Mouse (Mus musculus) C2C12 (cell line): Measurements from ENCODE around the gene Arl13b. TPM values are rescaled to one million over a fixed set of nuclear protein-coding genes. Genes with fewer than 3 reads are reported as not detected.

Experiments
- H3K27me3 ChIP-seq: one replicate; pipeline ENCODE4 v1.6.1; 2011; ENCODE audit not compliant: control insufficient read depth, insufficient read depth, insufficient read length
- H3K36me3 ChIP-seq: one replicate; pipeline ENCODE4 v1.6.1; 2011; ENCODE audit not compliant: control insufficient read depth, insufficient read depth
- H3K4me3 ChIP-seq: one replicate; pipeline ENCODE4 v1.5.1; 2011; ENCODE audit warnings: mild to moderate bottlenecking, control low read depth; ENCODE audit not compliant: poor library complexity, insufficient read depth, severe bottlenecking
- H3K79me2 ChIP-seq: one replicate; pipeline ENCODE4 v1.6.1; 2011; ENCODE audit not compliant: control insufficient read depth, insufficient read depth
- H3K79me3 ChIP-seq: one replicate; pipeline ENCODE4 v1.6.1; 2011; ENCODE audit warnings: low read depth, control low read depth
- H3ac ChIP-seq: one replicate; pipeline ENCODE3; 2011; ENCODE audit warnings: low read depth; ENCODE audit not compliant: control insufficient read depth, insufficient read length
- CEBPB ChIP-seq: IDR thresholded peaks from one replicate; pipeline ENCODE4 v1.6.1; 2011; ENCODE audit warnings: low read depth, mild to moderate bottlenecking, control low read depth, moderate library complexity
- CTCF ChIP-seq: IDR thresholded peaks from one replicate; pipeline ENCODE4 v1.5.1; 2011; ENCODE audit not compliant: control insufficient read depth, insufficient read depth, insufficient read length
- FOSL1 ChIP-seq: IDR thresholded peaks from one replicate; pipeline ENCODE4 v1.8.0; 2011; ENCODE audit warnings: mild to moderate bottlenecking, low read length; ENCODE audit not compliant: poor library complexity, insufficient read depth, severe bottlenecking
- MAX ChIP-seq: IDR thresholded peaks from one replicate; pipeline ENCODE4 v1.6.1; 2011; ENCODE audit warnings: mild to moderate bottlenecking, control low read depth
- MYOD1 ChIP-seq: IDR thresholded peaks from one replicate; pipeline ENCODE4 v1.6.1; 2011; ENCODE audit warnings: low read depth; ENCODE audit not compliant: control insufficient read depth, insufficient read length
- MYOG ChIP-seq: IDR thresholded peaks from one replicate; pipeline ENCODE4 v1.6.1; 2011; ENCODE audit not compliant: control insufficient read depth, insufficient read length; ENCODE audit errors: extremely low read depth
- USF1 ChIP-seq: IDR thresholded peaks from one replicate; pipeline ENCODE4 v1.6.1; 2011; ENCODE audit warnings: low read depth, mild to moderate bottlenecking, control low read depth, moderate library complexity
- polyA plus RNA-seq: library from polyadenylated mRNA; unstranded; fragments of >200 nt; fragmentation: generic; extraction: Trizol; gene quantifications from one replicate; pipeline ENCODE4 v1.2.1, GENCODE M21; 2012; ENCODE audit warnings: missing spikeins

Arl13b gene
- polyA plus RNA-seq, 1 experiment = 4.4 TPM

GRCm38 (mm10) chr16:62832027-62832426, 14.8 kb downstream of the Arl13b start:
- no peaks in the 10 kb centered on the region for H3K36me3 ChIP-seq
- H3K4me3 ChIP-seq = no peak overlapping the region
- peaks cover 9% of the 10 kb centered on the region for H3K79me2 ChIP-seq
- peaks cover 2% of the 10 kb centered on the region for H3K79me3 ChIP-seq
- H3ac ChIP-seq = no peak overlapping the region
- no peaks in the 10 kb centered on the region for H3K27me3 ChIP-seq
- TF ChIP-seq USF1 = no peak
- no peak for TF ChIP-seq MYOD1
- no peak for TF ChIP-seq MYOG
- no peak for TF ChIP-seq MAX
- TF ChIP-seq FOSL1 = no peak
- no peak for TF ChIP-seq CEBPB
- no peak for TF ChIP-seq CTCF

DNA sequence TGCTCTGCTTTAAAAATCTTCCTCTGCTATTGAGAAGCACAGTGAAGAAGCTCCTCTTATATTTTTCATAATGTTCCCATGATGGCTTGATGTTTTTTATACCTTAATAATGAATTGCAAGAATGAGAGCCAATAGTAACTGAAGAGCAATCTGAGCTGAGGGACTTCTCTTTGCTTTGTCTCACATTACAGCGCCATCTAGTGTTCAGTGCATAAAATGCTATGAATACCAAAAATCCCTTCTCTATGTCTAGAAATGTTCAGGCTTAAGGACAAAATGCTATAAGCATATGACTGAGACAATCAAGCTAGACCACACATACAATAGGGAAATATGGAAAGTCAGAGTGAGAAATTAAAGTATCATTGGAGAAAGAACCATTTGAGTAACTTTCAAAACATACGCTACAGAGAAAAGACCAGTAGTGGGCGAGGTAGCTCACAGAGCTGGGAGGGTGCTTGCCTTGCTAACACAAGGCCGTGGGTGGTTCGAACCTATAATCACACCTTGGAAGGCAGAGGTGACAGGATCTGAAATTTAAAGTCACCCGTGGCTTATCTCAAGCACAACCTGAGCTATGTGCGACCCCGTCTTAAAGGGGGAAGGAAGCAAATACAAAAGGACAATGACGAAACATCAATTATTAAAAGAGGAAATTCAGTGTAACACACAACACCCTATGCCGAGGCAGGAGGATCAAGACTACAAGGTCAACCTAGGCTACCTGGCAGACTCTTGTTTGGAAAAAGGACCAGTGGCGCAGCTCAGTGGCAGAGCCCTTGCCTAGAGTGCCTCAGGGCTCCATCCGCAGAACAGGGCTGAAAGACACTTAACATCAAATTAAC, 20.5 kb downstream of the Arl13b start:
- no peaks in the 10 kb centered on the region for H3K27me3 ChIP-seq
- no peak overlapping the region for H3K4me3 ChIP-seq
- no peaks in the 10 kb centered on the region for H3K79me2 ChIP-seq
- TF ChIP-seq CEBPB (no peak), CTCF (peak; percentile 4), MYOD1 (no peak)
- H3ac ChIP-seq = no peak overlapping the region
- H3K79me3 ChIP-seq = no peaks in the 10 kb centered on the region
- peaks cover 3% of the 10 kb centered on the region for H3K36me3 ChIP-seq

GRCm38 (mm10) chr16:62822472-62822871, 24.4 kb downstream of the Arl13b start:
- no peak overlapping the region for H3ac ChIP-seq
- TF ChIP-seq USF1 (no peak), MYOG (no peak), FOSL1 (no peak), MYOD1 (no peak), MAX (no peak), CTCF (no peak), CEBPB (no peak)
- no peaks in the 10 kb centered on the region for H3K27me3 ChIP-seq
- H3K79me2 ChIP-seq = no peaks in the 10 kb centered on the region
- H3K36me3 ChIP-seq = peaks cover 3% of the 10 kb centered on the region
- no peaks in the 10 kb centered on the region for H3K79me3 ChIP-seq
- no peak overlapping the region for H3K4me3 ChIP-seq

GRCm38 (mm10) chr16:62814491-62814890, 32.3 kb downstream of the Arl13b start, which contains the start of gene Stx19:
Gene Stx19, plus strand, starts transcription at chr16:62814676.
- no peaks in the 10 kb centered on the region for H3K27me3 ChIP-seq
- no peak within 1 kb of the TSS for H3K4me3 ChIP-seq
- no peaks in the 10 kb centered on the region for H3K36me3 ChIP-seq
- H3K79me3 ChIP-seq = no peaks in the 10 kb centered on the region
- no peak within 1 kb of the TSS for H3ac ChIP-seq
- H3K79me2 ChIP-seq = no peaks in the 10 kb centered on the region
- no peak for TF ChIP-seq FOSL1

GRCm38 (mm10) chr16:62813790-62814189, 33.0 kb downstream of the Arl13b start:
- no peak for TF ChIP-seq USF1
- no peak for TF ChIP-seq MAX
- no peak for TF ChIP-seq CTCF
- TF ChIP-seq FOSL1 = no peak
- TF ChIP-seq MYOD1 = no peak
- no peak for TF ChIP-seq CEBPB
- no peak for TF ChIP-seq MYOG
- Histone ChIP-seq H3K4me3 (no peak overlapping the region), H3K36me3 (no peaks in the 10 kb centered on the region), H3ac (no peak overlapping the region), H3K27me3 (no peaks in the 10 kb centered on the region), H3K79me2 (no peaks in the 10 kb centered on the region), H3K79me3 (no peaks in the 10 kb centered on the region)

GRCm38 (mm10) chr16:62810855-62811254, 36.0 kb downstream of the Arl13b start:
- H3K36me3 ChIP-seq = no peaks in the 10 kb centered on the region
- H3K27me3 ChIP-seq = no peaks in the 10 kb centered on the region
- H3K79me3 ChIP-seq = no peaks in the 10 kb centered on the region
- H3ac ChIP-seq = no peak overlapping the region
- no peak for TF ChIP-seq CTCF
- TF ChIP-seq MAX = no peak
- no peak for TF ChIP-seq MYOG
- TF ChIP-seq CEBPB = no peak
- no peak for TF ChIP-seq USF1
- no peak for TF ChIP-seq FOSL1
- no peak for TF ChIP-seq MYOD1
- no peak overlapping the region for H3K4me3 ChIP-seq
- no peaks in the 10 kb centered on the region for H3K79me2 ChIP-seq
